Mouse (Mus musculus) cortical plate, adult 2 months (tissue): Measurements from ENCODE around the gene Gba. TPM values are rescaled to one million over a fixed set of nuclear protein-coding genes. Genes with fewer than 3 reads are reported as not detected.

Source experiments
- H3K27ac ChIP-seq: fragments of 200-500 bp; 2 replicates; pipeline ENCODE4 v1.5.1; 2012; ENCODE audit warnings: low read length, control low read depth, inconsistent platforms; ENCODE audit not compliant: insufficient read depth
- H3K4me1 ChIP-seq: fragments of 200-500 bp; 2 replicates; pipeline ENCODE4 v1.6.1; 2011; ENCODE audit warnings: low read length; ENCODE audit not compliant: control insufficient read depth, insufficient read depth
- H3K4me3 ChIP-seq: fragments of 200-500 bp; 2 replicates; pipeline ENCODE4 v1.5.1; 2011; ENCODE audit warnings: mild to moderate bottlenecking, low read length, control low read depth; ENCODE audit not compliant: insufficient read depth
- CTCF ChIP-seq: fragments of 200-500 bp; IDR thresholded peaks from 2 replicates; pipeline ENCODE4 v1.5.1; 2011; ENCODE audit warnings: mild to moderate bottlenecking, control low read depth, low read length; ENCODE audit not compliant: insufficient read depth; ENCODE audit errors: extremely low read depth
- POLR2A ChIP-seq: fragments of 200-500 bp; IDR thresholded peaks from 2 replicates; pipeline ENCODE4 v1.6.1; 2011; ENCODE audit warnings: mild to moderate bottlenecking, low read length, control low read depth; ENCODE audit not compliant: insufficient read depth; ENCODE audit errors: extremely low read depth
- polyA plus RNA-seq: library from polyadenylated mRNA; depleted of rRNA; stranded (reverse); fragments of >200 nt; gene quantifications from 2 replicates; pipeline ENCODE4 v1.2.3, GENCODE M21; 2012

Gene Gba
- polyA plus RNA-seq, 1 experiment, result 85.1 TPM

GRCm38 (mm10) chr3:89231345-89231744 is 28.6 kb downstream of the Gba start:
- Histone ChIP-seq H3K27ac (no peak overlapping the region), H3K4me3 (no peak overlapping the region), H3K4me1 (no peaks in the 10 kb centered on the region)
- TF ChIP-seq CTCF, result no peak

GRCm38 (mm10) chr3:89231772-89232275 is 29.1 kb downstream of the Gba start:
- TF ChIP-seq CTCF, result no peak
- no peak for TF ChIP-seq POLR2A
- Histone ChIP-seq H3K4me3 (no peak overlapping the region), H3K27ac (no peak overlapping the region), H3K4me1 (no peaks in the 10 kb centered on the region)

GRCm38 (mm10) chr3:89232614-89233013 is 29.9 kb downstream of the Gba start:
- H3K27ac ChIP-seq, result no peak overlapping the region
- H3K4me1 ChIP-seq, result no peaks in the 10 kb centered on the region
- no peak for TF ChIP-seq CTCF
- TF ChIP-seq POLR2A, result no peak
- H3K4me3 ChIP-seq, result no peak overlapping the region

GRCm38 (mm10) chr3:89233562-89234110 is 30.9 kb downstream of the Gba start:
- H3K4me1 ChIP-seq, result no peaks in the 10 kb centered on the region; the same call in 1 of the 2 replicates
- TF ChIP-seq POLR2A (0 out of 2 replicates have a peak, but pooled peaks have one; percentile 22), CTCF (no peak)
- H3K27ac ChIP-seq, result no peak overlapping the region
- H3K4me3 ChIP-seq, result no peak overlapping the region

GRCm38 (mm10) chr3:89236516-89236915 is 33.8 kb downstream of the Gba start:
- Histone ChIP-seq H3K4me3 (no peak overlapping the region), H3K27ac (no peak overlapping the region), H3K4me1 (peaks cover 1% of the 10 kb centered on the region; the same call in 1 of the 2 replicates)
- TF ChIP-seq CTCF (no peak), POLR2A (no peak)

GRCm38 (mm10) chr3:89237682-89238081 is 35.0 kb downstream of the Gba start:
- Histone ChIP-seq H3K27ac (no peak overlapping the region), H3K4me3 (no peak overlapping the region), H3K4me1 (peaks cover 1% of the 10 kb centered on the region; the same call in 1 of the 2 replicates)
- TF ChIP-seq POLR2A (no peak), CTCF (no peak)

- Histone ChIP-seq H3K27ac (no peak overlapping the region), H3K4me1 (peaks cover 1% of the 10 kb centered on the region), H3K4me3 (no peak overlapping the region)
- TF ChIP-seq CTCF (no peak), POLR2A (no peak)
Measured at GRCm38 (mm10) chr3:89238494-89238893, 35.8 kb downstream of the Gba start.

- Histone ChIP-seq H3K4me3 (no peak overlapping the region), H3K27ac (no peak overlapping the region)
- TF ChIP-seq CTCF (peak; percentile 82), POLR2A (no peak)
Measured at GRCm38 (mm10) chr3:89242331-89242895, 39.7 kb downstream of the Gba start.

GRCm38 (mm10) chr3:89243609-89244008 is 40.9 kb downstream of the Gba start:
- H3K27ac ChIP-seq, result no peak overlapping the region

More at GRCm38 (mm10) chr3:89242331-89242895, 39.7 kb downstream of the Gba start:
- H3K4me1 ChIP-seq, result peaks cover 4% of the 10 kb centered on the region

GRCm38 (mm10) chr3:89244158-89244981 is 41.6 kb downstream of the Gba start:
- Histone ChIP-seq H3K4me3 (peak overlapping the region; percentile 70), H3K4me1 (peaks cover 2% of the 10 kb centered on the region; the same call in 1 of the 2 replicates), H3K27ac (no peak overlapping the region)
- TF ChIP-seq POLR2A (no peak), CTCF (0 out of 2 replicates have a peak, but pooled peaks have one; percentile 7)

More at GRCm38 (mm10) chr3:89243609-89244008, 40.9 kb downstream of the Gba start:
- H3K4me3 ChIP-seq, result peak overlapping the region; percentile 70
- TF ChIP-seq POLR2A, result no peak
- peak; percentile 32; the same call in 1 of the 2 replicates for TF ChIP-seq CTCF
- H3K4me1 ChIP-seq, result peaks cover 4% of the 10 kb centered on the region; the same call in 1 of the 2 replicates
